Mouse (Mus musculus) testis, adult 2 months (tissue): ENCODE data around the gene Aire.

Experiments used
- CTCF ChIP-seq: fragments of 200-500 bp; IDR thresholded peaks from 2 replicates; pipeline ENCODE4 v1.5.1; 2012; ENCODE audit warnings: low read depth, mild to moderate bottlenecking, inconsistent platforms, low read length, moderate library complexity; ENCODE audit not compliant: control insufficient read depth, insufficient read depth, insufficient replicate concordance
- POLR2A ChIP-seq: fragments of 200-500 bp; IDR thresholded peaks from 2 replicates; pipeline ENCODE4 v1.6.1; 2012; ENCODE audit warnings: low read depth, mild to moderate bottlenecking, inconsistent platforms, low read length, moderate library complexity; ENCODE audit not compliant: control insufficient read depth

DNA sequence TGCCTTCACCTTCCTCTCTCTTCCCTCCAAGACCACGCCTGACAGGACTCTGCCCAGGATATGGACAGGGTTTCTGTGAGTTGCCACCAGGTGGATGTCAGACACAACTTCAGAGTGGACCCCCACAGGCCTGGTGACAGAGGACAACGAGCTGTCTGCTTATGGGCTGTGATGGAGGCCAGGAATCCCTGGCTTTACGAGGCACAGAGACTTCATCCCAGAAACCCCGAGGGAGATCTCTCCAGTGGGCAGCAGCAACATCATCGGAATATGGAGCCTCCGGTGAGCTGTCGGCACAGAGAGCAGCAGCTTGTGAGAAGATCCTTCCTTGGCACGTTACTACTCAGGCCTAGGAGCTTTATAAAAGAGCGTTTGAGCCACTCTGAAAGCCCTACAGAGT is 34.5 kb upstream of the Aire start:
- TF ChIP-seq CTCF (no peak), POLR2A (no peak)
